Mouse (Mus musculus): ENCODE data around the gene Cited1. TPM values are rescaled to one million over a fixed set of nuclear protein-coding genes. Genes with fewer than 3 reads are reported as not detected.
A peak's percentile ranks its signal among the peaks of the same experiment; 100 is the strongest.
"Not testable (repeated sequence)": the region's sequence is repeated elsewhere in the genome, so short reads cannot be mapped to it uniquely, and the experiment has no call there.

The Cited1 gene
- 10 to 100 TPM in 1 of 2 experiments, 1 to 10 TPM in 1; 1.2 to 19.3 TPM for total RNA-seq (2021)
- polyA plus RNA-seq (2012; rRNA removed) = 2.3 and 25.2 TPM in 2 replicates
- long read RNA-seq, transcript Cited1-201 (3 exons, 901 nt) = major isoform, 13 of 16 reads
- long read RNA-seq, partial matches to known transcripts = 0 of 16 reads
- long read RNA-seq, other reads (novel, unspliced or antisense) = 0 of 16 reads

- DNase-seq = peak; percentile 85
These were observed at the start of gene Cited1 for GRCm38 (mm10) chrX:102251937-102252860. Gene Cited1 (minus strand): TSS chrX:102252181.

- no peak for DNase-seq
These were observed 32.9 kb upstream of the Cited1 start for GRCm38 (mm10) chrX:102284889-102285288.

- DNase-seq = no peak
These were observed 10.8 kb upstream of the Cited1 start for GRCm38 (mm10) chrX:102262620-102263345.

GRCm38 (mm10) chrX:102259772-102260171 lies 7.8 kb upstream of the Cited1 start:
- DNase-seq = no peak

GRCm38 (mm10) chrX:102253892-102254291 lies 1.9 kb upstream of the Cited1 start:
- peak; percentile 32 for DNase-seq

- DNase-seq = peak; percentile 52
These were observed 602 bp downstream of the Cited1 start for GRCm38 (mm10) chrX:102251221-102251936.

- DNase-seq = no peak
These were observed 1.1 kb downstream of the Cited1 start for GRCm38 (mm10) chrX:102250891-102251170.

- DNase-seq = peak; percentile 49
These were observed 1.7 kb downstream of the Cited1 start for GRCm38 (mm10) chrX:102250150-102250890.

- DNase-seq = no peak
These were observed 7.6 kb downstream of the Cited1 start for GRCm38 (mm10) chrX:102244334-102244733.

GRCm38 (mm10) chrX:102219126-102219525 lies 32.9 kb downstream of the Cited1 start:
- peak; percentile 23 for DNase-seq

- DNase-seq = not testable (repeated sequence)
These were observed 36.6 kb downstream of the Cited1 start for GRCm38 (mm10) chrX:102215356-102215755.

Small RNAs within 50 kb of the gene (microRNA-seq; reads per million reads assigned to microRNA genes)
- gene Gm26318 = 0 reads per million in 2 experiments

Other genes starting within 250 kb of the Cited1 start
- 1 to 10 TPM; 7.7 to 8.6 TPM for gene Rtl5, start 180.9 kb downstream of the Cited1 start, total RNA-seq (2021)
- gene Rtl5, start 180.9 kb downstream of the Cited1 start, polyA plus RNA-seq (2012; rRNA removed) = 8.2 and 9.8 TPM in 2 replicates
- gene Pin4, start 132.7 kb downstream of the Cited1 start, total RNA-seq (2021) = 10 to 100 TPM; 65.5 to 72.8 TPM
- gene Pin4, start 132.7 kb downstream of the Cited1 start, polyA plus RNA-seq (2012; rRNA removed) = not detected in 2 replicates
- gene Ercc6l, start 95.1 kb downstream of the Cited1 start, total RNA-seq (2021) = under 1 TPM; 0.28 to 0.63 TPM
- gene Ercc6l, start 95.1 kb downstream of the Cited1 start, polyA plus RNA-seq (2012; rRNA removed) = not detected in 2 replicates
- gene Rps4x, start 62.8 kb downstream of the Cited1 start, total RNA-seq (2021) = 1,000 to 10,000 TPM in 1 of 2 experiments, 100 to 1,000 TPM in 1; 708 to 1,084 TPM
- gene Rps4x, start 62.8 kb downstream of the Cited1 start, polyA plus RNA-seq (2012; rRNA removed) = 48.9 and 54.2 TPM in 2 replicates

All from adrenal gland, adult 2 months (tissue).